Mouse (Mus musculus) kidney, adult 8-10 months (tissue): Measurements from ENCODE around the gene Samd1.
"Not testable (repeated sequence)": the region's sequence is repeated elsewhere in the genome, so short reads cannot be mapped to it uniquely, and the experiment has no call there.

Source experiments
- DNase-seq, 2 experiments: peaks; one replicate each; pipeline ENCODE4 v3.0.0; 2022

Samd1 gene

GRCm38 (mm10) chr8:83997511-83998141, at the start of gene Samd1:
Samd1 (plus strand) TSS chr8:83997672.
- peak in 1 of 2 experiments; percentile 54 for DNase-seq

- no peak for DNase-seq
Measured at GRCm38 (mm10) chr8:83954749-83955105, 42.7 kb upstream of the Samd1 start.

GRCm38 (mm10) chr8:83955106-83955957, 42.1 kb upstream of the Samd1 start, which contains the start of the genes Gm10644 and Asf1b:
Gm10644 (minus strand) TSS chr8:83955205.
Asf1b (plus strand) TSS chr8:83955507.
- DNase-seq = peak; percentile 99 to 100

GRCm38 (mm10) chr8:83955958-83956218, 41.6 kb upstream of the Samd1 start:
- no peak for DNase-seq

- DNase-seq = no peak
Measured at GRCm38 (mm10) chr8:83956789-83957188, 40.7 kb upstream of the Samd1 start.

GRCm38 (mm10) chr8:83964015-83964765, 33.3 kb upstream of the Samd1 start:
- DNase-seq = peak in 1 of 2 experiments; percentile 14

GRCm38 (mm10) chr8:83967701-83968100, 29.8 kb upstream of the Samd1 start:
- no peak for DNase-seq

- no peak for DNase-seq
Measured at GRCm38 (mm10) chr8:83971121-83971520, 26.4 kb upstream of the Samd1 start.

- no peak for DNase-seq
Measured at GRCm38 (mm10) chr8:83971661-83972060, 25.8 kb upstream of the Samd1 start.

- peak; percentile 99 for DNase-seq
Measured at GRCm38 (mm10) chr8:83972150-83973120, 25.0 kb upstream of the Samd1 start, which contains the start of gene Prkaca. Prkaca (plus strand) TSS chr8:83972993.

- no peak for DNase-seq
Measured at GRCm38 (mm10) chr8:83973161-83974031, 24.1 kb upstream of the Samd1 start.

GRCm38 (mm10) chr8:83974521-83974920, 23.0 kb upstream of the Samd1 start:
- DNase-seq = no peak

- DNase-seq = peak; percentile 20 to 66
Measured at GRCm38 (mm10) chr8:83976101-83976630, 21.3 kb upstream of the Samd1 start.

GRCm38 (mm10) chr8:83976779-83977350, 20.6 kb upstream of the Samd1 start:
- peak in 1 of 2 experiments; percentile 16 for DNase-seq

GRCm38 (mm10) chr8:83977646-83978045, 19.8 kb upstream of the Samd1 start:
- DNase-seq = peak; percentile 45 to 49

- no peak for DNase-seq
Measured at GRCm38 (mm10) chr8:83978200-83978599, 19.3 kb upstream of the Samd1 start.

GRCm38 (mm10) chr8:83980250-83980649, 17.2 kb upstream of the Samd1 start:
- DNase-seq = no peak

- DNase-seq = no peak
Measured at GRCm38 (mm10) chr8:83980845-83981244, 16.6 kb upstream of the Samd1 start.

GRCm38 (mm10) chr8:83981533-83981932, 15.9 kb upstream of the Samd1 start:
- no peak for DNase-seq

- DNase-seq = no peak
Measured at GRCm38 (mm10) chr8:83982449-83982848, 15.0 kb upstream of the Samd1 start.

GRCm38 (mm10) chr8:83983222-83983621, 14.2 kb upstream of the Samd1 start:
- DNase-seq = not testable (repeated sequence)
